Mouse (Mus musculus) layer of hippocampus, postnatal 36 days (tissue): ENCODE data around the gene Lmntd1. TPM values are rescaled to one million over a fixed set of nuclear protein-coding genes. Genes with fewer than 3 reads are reported as not detected.

Experiments used
- DNase-seq, 2 experiments: peaks; one replicate each; pipeline ENCODE4 v3.0.0; 2022
- total RNA-seq, 2 experiments: library from RNA; stranded (reverse); gene quantifications; 2 replicates each; pipeline ENCODE4 v1.2.3; 2021

Gene Lmntd1
- total RNA-seq, 2 experiments from 2014 or later: 0.68 to 0.87 TPM

- no peak for DNase-seq
Measured at GRCm38 (mm10) chr6:145557059-145557992, 56.8 kb downstream of the Lmntd1 start.

GRCm38 (mm10) chr6:145553226-145553625, 60.9 kb downstream of the Lmntd1 start:
- DNase-seq: no peak

- DNase-seq: no peak
Measured at GRCm38 (mm10) chr6:145552817-145553216, 61.3 kb downstream of the Lmntd1 start.

GRCm38 (mm10) chr6:145550993-145551392, 63.1 kb downstream of the Lmntd1 start:
- DNase-seq: no peak

GRCm38 (mm10) chr6:145545927-145546641, 68.0 kb downstream of the Lmntd1 start:
- DNase-seq: no peak

- DNase-seq: no peak
Measured at GRCm38 (mm10) chr6:145544838-145545237, 69.3 kb downstream of the Lmntd1 start.

- no peak for DNase-seq
Measured at GRCm38 (mm10) chr6:145544304-145544703, 69.8 kb downstream of the Lmntd1 start.

GRCm38 (mm10) chr6:145539568-145539859, 74.6 kb downstream of the Lmntd1 start:
- no peak for DNase-seq

GRCm38 (mm10) chr6:145538787-145539567, 75.1 kb downstream of the Lmntd1 start:
- DNase-seq: no peak

GRCm38 (mm10) chr6:145530464-145530863, 83.7 kb downstream of the Lmntd1 start:
- no peak for DNase-seq

- no peak for DNase-seq
Measured at GRCm38 (mm10) chr6:145523337-145523736, 90.8 kb downstream of the Lmntd1 start.

GRCm38 (mm10) chr6:145522617-145523016, 91.5 kb downstream of the Lmntd1 start:
- no peak for DNase-seq

GRCm38 (mm10) chr6:145517002-145517401, 97.1 kb downstream of the Lmntd1 start:
- DNase-seq: no peak

- no peak for DNase-seq
Measured at GRCm38 (mm10) chr6:145515859-145516581, 98.1 kb downstream of the Lmntd1 start.

GRCm38 (mm10) chr6:145511265-145511664, 102.9 kb downstream of the Lmntd1 start:
- no peak for DNase-seq

- DNase-seq: no peak
Measured at GRCm38 (mm10) chr6:145508828-145509227, 105.3 kb downstream of the Lmntd1 start.

- no peak for DNase-seq
Measured at GRCm38 (mm10) chr6:145501751-145502150, 112.4 kb downstream of the Lmntd1 start.

- no peak for DNase-seq
Measured at GRCm38 (mm10) chr6:145499574-145500546, 114.3 kb downstream of the Lmntd1 start.

- DNase-seq: no peak
Measured at GRCm38 (mm10) chr6:145495731-145496130, 118.4 kb downstream of the Lmntd1 start.

GRCm38 (mm10) chr6:145488251-145488650, 125.9 kb downstream of the Lmntd1 start:
- DNase-seq: no peak
